Mouse (Mus musculus) thymus, adult 2 months (tissue): ENCODE measurements around the gene A530032D15Rik. TPM values are rescaled to one million over a fixed set of nuclear protein-coding genes. Genes with fewer than 3 reads are reported as not detected.
"Not testable (repeated sequence)": the region's sequence is repeated elsewhere in the genome, so short reads cannot be mapped to it uniquely, and the experiment has no call there.

ENCODE experiments used
- DNase-seq: peaks from one replicate; pipeline ENCODE4 v3.0.0; 2021
- H3K27ac ChIP-seq: fragments of 200-500 bp; 2 replicates; pipeline ENCODE4 v1.5.1; 2012; ENCODE audit warnings: low read length, control low read depth; ENCODE audit not compliant: control insufficient read depth, insufficient read depth
- H3K27me3 ChIP-seq: fragments of 200-500 bp; 2 replicates; pipeline ENCODE4 v1.6.1; 2012; ENCODE audit warnings: mild to moderate bottlenecking, low read length, moderate library complexity, mixed read lengths; ENCODE audit not compliant: control insufficient read depth, insufficient read depth
- H3K36me3 ChIP-seq: fragments of 200-500 bp; 2 replicates; pipeline ENCODE4 v1.6.1; 2012; ENCODE audit warnings: mild to moderate bottlenecking, low read length, moderate library complexity; ENCODE audit not compliant: control insufficient read depth, insufficient read depth
- H3K4me1 ChIP-seq: fragments of 200-500 bp; replicated peaks from 2 replicates; pipeline ENCODE4 v1.6.1; 2012; ENCODE audit warnings: low read length; ENCODE audit not compliant: control insufficient read depth, insufficient read depth
- H3K4me3 ChIP-seq: fragments of 200-500 bp; 2 replicates; pipeline ENCODE4 v1.5.1; 2012; ENCODE audit warnings: mild to moderate bottlenecking, low read length, control low read depth, moderate library complexity; ENCODE audit not compliant: control insufficient read depth, insufficient read depth
- WGBS: fragments of 180-500 bp; shearing (Covaris S2); methylation state at CpG from one replicate; pipeline ENCODE4 v1.1.7; 2018; 5-methylcytosine and 5-hydroxymethylcytosine counted together
- polyA plus RNA-seq: library from polyadenylated mRNA; depleted of rRNA; stranded (reverse); fragments of >200 nt; gene quantifications from 2 replicates; pipeline ENCODE4 v1.2.3, GENCODE M21; 2012

The A530032D15Rik gene
- polyA plus RNA-seq, 1 experiment: 0.23 TPM

GRCm38 (mm10) chr1:85110876-85111275 is 1.2 kb upstream of the A530032D15Rik start:
- 86% methylated on average over 3 of the region's 3 CpGs for WGBS
- not testable (repeated sequence) for DNase-seq, H3K27ac ChIP-seq, H3K4me3 ChIP-seq, H3K36me3 ChIP-seq, H3K27me3 ChIP-seq, H3K4me1 ChIP-seq

DNA sequence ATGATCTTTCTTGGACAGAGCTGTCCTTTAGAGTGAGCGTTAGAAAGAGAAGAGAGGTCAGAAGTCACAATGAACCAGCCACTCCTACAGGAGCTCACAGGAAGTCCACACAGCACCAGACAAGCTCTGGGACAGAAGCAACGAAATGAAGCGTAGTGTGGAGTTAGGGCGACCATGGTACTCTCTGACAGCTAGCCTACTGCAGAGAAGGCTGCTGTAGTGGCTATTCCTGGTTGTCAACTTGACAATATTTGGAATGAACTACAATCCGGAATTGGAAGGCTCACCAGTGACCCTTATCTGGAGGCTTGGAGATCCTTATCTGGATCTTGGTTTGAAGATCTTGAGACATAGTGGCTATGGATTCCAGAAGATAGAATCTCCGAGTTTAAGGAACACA is 3.6 kb downstream of the A530032D15Rik start:
- H3K4me1 ChIP-seq, H3K27ac ChIP-seq, H3K27me3 ChIP-seq, H3K4me3 ChIP-seq, DNase-seq, H3K36me3 ChIP-seq: not testable (repeated sequence)
- 70% methylated on average over 5 of the region's 6 CpGs for WGBS

DNA sequence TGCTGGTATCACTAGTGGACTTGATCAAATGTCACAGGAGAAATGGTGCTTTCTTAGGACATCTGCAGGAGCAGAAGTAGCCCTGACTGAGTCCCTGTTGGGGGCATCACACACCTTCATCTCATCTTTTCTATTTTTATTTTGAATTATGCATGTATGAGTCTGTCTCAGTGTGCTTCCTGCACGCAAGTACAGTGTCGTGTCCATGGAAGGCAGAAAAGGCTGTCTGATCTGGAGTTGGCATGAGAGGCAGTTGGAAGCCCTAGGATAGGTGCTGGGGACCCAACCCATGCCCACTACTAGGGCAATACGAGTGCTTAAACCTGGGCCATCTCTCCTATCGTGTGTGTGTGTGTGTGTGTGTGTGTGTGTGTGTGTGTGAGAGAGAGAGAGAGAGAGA is 4.3 kb downstream of the A530032D15Rik start:
- H3K36me3 ChIP-seq, H3K4me1 ChIP-seq, H3K4me3 ChIP-seq, H3K27me3 ChIP-seq, DNase-seq, H3K27ac ChIP-seq: not testable (repeated sequence)
- 80% methylated on average over 4 of the region's 4 CpGs for WGBS

GRCm38 (mm10) chr1:85101754-85102153 is 7.9 kb downstream of the A530032D15Rik start:
- H3K36me3 ChIP-seq, H3K27me3 ChIP-seq, DNase-seq, H3K27ac ChIP-seq, H3K4me1 ChIP-seq, H3K4me3 ChIP-seq: not testable (repeated sequence)
- 87% methylated on average over 4 of the region's 4 CpGs for WGBS

DNA sequence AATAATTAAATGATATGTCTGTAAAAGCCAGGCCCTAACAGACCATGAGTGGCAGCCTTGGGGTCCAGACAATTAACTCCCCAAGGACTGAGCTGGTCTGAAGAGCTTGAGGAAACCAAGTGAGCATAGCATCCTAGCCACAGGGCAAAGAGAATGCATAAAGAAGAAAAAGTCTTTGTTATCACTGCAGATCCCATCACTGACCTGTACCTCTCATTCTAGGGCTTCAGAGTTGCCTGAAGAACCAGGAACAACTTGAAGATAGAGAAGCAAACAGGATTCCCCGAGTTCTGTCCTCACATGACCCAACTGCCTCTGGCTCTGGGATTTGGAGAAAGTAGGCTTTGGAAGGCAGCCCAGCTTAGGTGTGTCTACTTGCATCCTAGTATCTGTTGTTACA is 9.8 kb downstream of the A530032D15Rik start, which contains the start of gene Gm10553:
Gene Gm10553, plus strand, starts transcription at position 301 of the 400 bp plus-strand sequence.
- not testable (repeated sequence) for H3K4me3 ChIP-seq, H3K27ac ChIP-seq, DNase-seq, H3K27me3 ChIP-seq, H3K36me3 ChIP-seq, H3K4me1 ChIP-seq
- WGBS: 67% methylated on average over 1 of the region's 1 CpGs

- not testable (repeated sequence) for H3K36me3 ChIP-seq, H3K27me3 ChIP-seq, H3K4me3 ChIP-seq, H3K4me1 ChIP-seq, H3K27ac ChIP-seq, DNase-seq
- whole genome bisulfite sequencing: 81% methylated on average over 7 of the region's 7 CpGs
These were observed 10.6 kb downstream of the A530032D15Rik start for GRCm38 (mm10) chr1:85099081-85099480.

GRCm38 (mm10) chr1:85093011-85093572 is 16.6 kb downstream of the A530032D15Rik start:
- WGBS: 85% methylated on average over 7 of the region's 7 CpGs
- DNase-seq, H3K4me3 ChIP-seq, H3K27me3 ChIP-seq, H3K4me1 ChIP-seq, H3K27ac ChIP-seq, H3K36me3 ChIP-seq: not testable (repeated sequence)

- not testable (repeated sequence) for H3K27ac ChIP-seq, DNase-seq
These were observed 17.5 kb downstream of the A530032D15Rik start for GRCm38 (mm10) chr1:85092169-85092568.

GRCm38 (mm10) chr1:85086211-85086610 is 23.4 kb downstream of the A530032D15Rik start:
- DNase-seq, H3K27ac ChIP-seq, H3K27me3 ChIP-seq, H3K4me3 ChIP-seq, H3K36me3 ChIP-seq, H3K4me1 ChIP-seq: not testable (repeated sequence)
- 71% methylated on average over 1 of the region's 1 CpGs for WGBS

More at GRCm38 (mm10) chr1:85092169-85092568, 17.5 kb downstream of the A530032D15Rik start:
- not testable (repeated sequence) for H3K27me3 ChIP-seq, H3K36me3 ChIP-seq, H3K4me3 ChIP-seq, H3K4me1 ChIP-seq
- 40% methylated on average over 1 of the region's 3 CpGs for WGBS

DNA sequence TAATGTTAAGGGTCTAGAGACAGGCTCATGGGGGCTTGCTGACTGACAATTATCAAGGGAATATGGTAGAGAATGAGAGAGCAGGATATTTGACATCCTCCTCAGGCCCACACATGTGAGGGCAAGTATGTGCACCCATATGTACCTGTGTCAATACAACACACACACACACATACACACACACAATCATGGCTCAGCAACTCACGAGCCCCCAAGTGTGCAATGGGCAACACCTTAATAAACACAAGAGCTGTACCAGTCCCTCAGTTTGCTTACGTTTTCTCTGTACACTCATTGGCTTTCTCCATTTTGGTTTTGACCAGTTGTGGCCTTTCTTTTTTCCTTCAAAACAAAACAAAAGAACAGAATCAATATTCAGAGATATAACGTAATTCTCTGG is 24.9 kb downstream of the A530032D15Rik start:
- H3K4me3 ChIP-seq, DNase-seq, H3K36me3 ChIP-seq, H3K27me3 ChIP-seq, H3K4me1 ChIP-seq, H3K27ac ChIP-seq: not testable (repeated sequence)
- 71% methylated on average over 3 of the region's 3 CpGs for WGBS

GRCm38 (mm10) chr1:85073099-85073498 is 36.6 kb downstream of the A530032D15Rik start:
- not testable (repeated sequence) for DNase-seq, H3K27me3 ChIP-seq, H3K27ac ChIP-seq, H3K4me1 ChIP-seq, H3K4me3 ChIP-seq, H3K36me3 ChIP-seq
- 65% methylated on average over 3 of the region's 3 CpGs for WGBS
